Mouse (Mus musculus) B cell, adult (primary cell): ENCODE measurements around the gene Zfp182. TPM values are rescaled to one million over a fixed set of nuclear protein-coding genes. Genes with fewer than 3 reads are reported as not detected.

Experiments used
- total RNA-seq: library from RNA; stranded (reverse); gene quantifications from 4 replicates; pipeline ENCODE4 v1.2.4, GENCODE M21; 2023; ENCODE audit not compliant: inconsistent age

The Zfp182 gene
- 16.4 to 19.4 TPM (median 17.3 TPM) in 4 replicates for total RNA-seq

GRCm38 (mm10) chrX:21061866-21062543 lies at the start of gene Zfp182:
Gene Zfp182 (minus strand): TSS chrX:21062316.

GRCm38 (mm10) chrX:21088983-21089866 lies 27.1 kb upstream of the Zfp182 start, which contains the start of gene Zfp300:
Gene Zfp300 (minus strand): TSS chrX:21089527.

GRCm38 (mm10) chrX:21068106-21068505 lies 6.0 kb upstream of the Zfp182 start, which contains the start of gene Spaca5:
Gene Spaca5 (plus strand): TSS chrX:21068406.

Other genes with a start within 250 kb of the Zfp182 start
- gene Timp1, start 192.2 kb downstream of the Zfp182 start, total RNA-seq = not detected in 4 replicates
- gene Syn1, start 141.3 kb downstream of the Zfp182 start, total RNA-seq = 0.15 to 0.26 TPM (median 0.21 TPM) in 3 of 4 replicates, not detected in the other
- 31.5 to 47.2 TPM (median 36.0 TPM) in 4 replicates for gene Cfp, start 130.8 kb downstream of the Zfp182 start, total RNA-seq
- gene Elk1, start 111.7 kb downstream of the Zfp182 start, total RNA-seq = 20.3 to 21.2 TPM (median 21.1 TPM) in 4 replicates
- 27.0 to 41.9 TPM (median 35.6 TPM) in 4 replicates for gene Uxt, start 100.3 kb downstream of the Zfp182 start, total RNA-seq
- gene Spaca5, start 6.1 kb upstream of the Zfp182 start, total RNA-seq = not detected in 4 replicates
- 0.32 to 0.78 TPM (median 0.48 TPM) in 4 replicates for gene Zfp300, start 27.2 kb upstream of the Zfp182 start, total RNA-seq
- gene Ssxa1, start 53.5 kb upstream of the Zfp182 start, total RNA-seq = not detected in 4 replicates
- gene Gm21876, start 113.3 kb upstream of the Zfp182 start, total RNA-seq = not detected in 4 replicates